Mouse (Mus musculus) mouse embryonic stem cell (cell line): ENCODE measurements around the gene Retnlb.
"Not testable (repeated sequence)": the region's sequence is repeated elsewhere in the genome, so short reads cannot be mapped to it uniquely, and the experiment has no call there.

Source experiments
- in situ Hi-C, 2 experiments: fragments of 300-500 bp; cut with MboI; formaldehyde crosslinking; loops; 1 replicate in 1 of 2; 3 replicates in 1 of 2; pipeline ENCODE4 v1.14.3; 2019 to 2020; ENCODE audit warnings: low sequenced_read_pairs in 2 of 2, low pct_unique_long_range_greater_than_20kb in 1 of 2, mixed read lengths in 1 of 2; ENCODE audit not compliant: unreplicated experiment in 1 of 2

Gene Retnlb

GRCm38 (mm10) chr16:48843671-48844386 is 27.2 kb downstream of the Retnlb start:
- in situ Hi-C loops: no loop called here

- in situ Hi-C loops: not testable (repeated sequence)
Measured at GRCm38 (mm10) chr16:48865004-48865403, 48.3 kb downstream of the Retnlb start.

GRCm38 (mm10) chr16:48867690-48868089 is 51.0 kb downstream of the Retnlb start:
- in situ Hi-C loops: no loop called here
